Mouse (Mus musculus): Measurements from ENCODE around the gene Pias3. TPM values are rescaled to one million over a fixed set of nuclear protein-coding genes. Genes with fewer than 3 reads are reported as not detected.

The Pias3 gene
- total and polyA plus RNA-seq, 3 experiments = 5.9 to 21.4 (median 13.1) TPM

DNA sequence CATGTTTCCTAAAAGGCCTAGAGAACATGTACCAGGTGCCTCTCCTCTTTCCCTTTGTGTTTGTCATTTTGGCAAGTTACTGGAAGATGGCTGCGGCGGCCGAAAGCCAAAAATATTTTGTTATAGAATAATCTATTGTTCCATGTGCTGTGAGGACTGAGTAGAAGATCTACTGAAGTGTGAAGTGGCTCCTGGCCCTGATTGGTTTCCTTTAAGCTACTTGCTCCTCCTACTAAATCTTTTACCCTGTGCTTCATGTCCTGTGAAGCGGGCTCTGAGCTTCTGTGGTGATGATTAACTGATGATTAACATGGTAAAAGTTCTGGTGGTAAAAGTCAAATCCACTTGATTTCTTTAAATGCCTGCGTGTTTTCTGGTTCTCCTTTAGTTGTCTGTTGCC lies 29.3 kb upstream of the Pias3 start:
- in situ Hi-C loops (cut with MboI; ENCODE audit: low pct_ligation_motif_present, low pct_unique_long_range_greater_than_20kb, low sequenced_read_pairs) = no loop called here
- dilution Hi-C loops (cut with MboI; ENCODE audit: extremely low pct_ligation_motif_present, extremely low pct_unique_long_range_greater_than_20kb, low sequenced_read_pairs) = no loop called here

DNA sequence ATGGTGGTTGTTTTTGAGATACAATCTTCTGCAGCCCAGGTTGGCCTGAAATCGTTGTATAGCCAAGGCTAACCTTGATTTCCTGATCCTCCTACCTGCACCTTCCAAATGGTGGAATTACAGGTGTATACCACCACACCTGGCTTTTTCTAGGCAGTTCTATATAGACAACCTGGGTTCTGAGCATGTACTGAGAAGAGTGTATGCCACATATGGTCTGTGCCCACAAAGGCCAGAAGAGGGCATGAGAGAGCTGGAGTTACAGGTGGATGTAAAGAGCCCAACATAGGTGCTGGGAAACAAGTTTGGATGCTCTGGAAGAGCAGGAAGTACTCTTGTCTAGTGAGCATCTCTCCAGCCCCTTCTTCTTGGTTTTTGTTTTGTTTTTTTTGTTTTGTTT lies 28.9 kb upstream of the Pias3 start:
- H3K9me3 ChIP-seq (replicated peaks; ENCODE audit: low read length) = no peaks in the 10 kb centered on the region
- peaks cover 4 to 22% of the 10 kb centered on the region in 2 experiments for H3K4me1 ChIP-seq (ENCODE audit: control insufficient read depth in 1 of 2, insufficient read depth in 2 of 2)
- no peak overlapping the region for H3K9ac ChIP-seq (ENCODE audit: insufficient read depth, low read depth)
- no peak overlapping the region for H3K4me3 ChIP-seq (replicated peaks in 1 of 3; ENCODE audit: low read depth in 2 of 3, low read length in 2 of 3, poor library complexity in 1 of 3)
- H3K4me2 ChIP-seq (ENCODE audit: insufficient read depth, low read depth, poor library complexity, severe bottlenecking) = no peak overlapping the region
- dilution Hi-C loops (cut with MboI; ENCODE audit: extremely low pct_ligation_motif_present, extremely low pct_unique_long_range_greater_than_20kb, low sequenced_read_pairs) = no loop called here
- no peak for TF ChIP-seq ETS1 (conservative IDR thresholded peaks at IDR 0.05; ENCODE audit: low read depth, low read length)
- no peak for TF ChIP-seq TCF12 (IDR thresholded peaks at IDR 0.05; ENCODE audit: low read depth, low read length)
- no peak for TF ChIP-seq MAFK (IDR thresholded peaks at IDR 0.05; ENCODE audit: insufficient replicate concordance, low read length)
- no peak for TF ChIP-seq ZMIZ1 (IDR thresholded peaks at IDR 0.05; ENCODE audit: low read depth, low read length)
- TF ChIP-seq MAZ (IDR thresholded peaks at IDR 0.05; ENCODE audit: low read depth, low read length) = no peak
- TF ChIP-seq USF1 (IDR thresholded peaks at IDR 0.05; ENCODE audit: low read depth, low read length) = no peak
- TF ChIP-seq USF2 (conservative IDR thresholded peaks at IDR 0.05; ENCODE audit: low read depth, low read length) = no peak
- no peak for TF ChIP-seq PAX5 (IDR thresholded peaks at IDR 0.05; ENCODE audit: low read length)
- TF ChIP-seq ZKSCAN1 (IDR thresholded peaks at IDR 0.05; ENCODE audit: borderline replicate concordance, low read depth, low read length) = no peak
- no peak for TF ChIP-seq MAX (IDR thresholded peaks at IDR 0.05; ENCODE audit: low read length)
- no peak for TF ChIP-seq ZNF384 (IDR thresholded peaks at IDR 0.05; ENCODE audit: low read depth, low read length)
- no peak for TF ChIP-seq E2F4 (IDR thresholded peaks at IDR 0.05; ENCODE audit: insufficient replicate concordance, low read depth, low read length)
- TF ChIP-seq SMC3 (IDR thresholded peaks at IDR 0.05; ENCODE audit: low read depth, low read length) = peak; percentile 86
- no peak for TF ChIP-seq MYC (IDR thresholded peaks at IDR 0.05; ENCODE audit: low read depth, low read length)
- TF ChIP-seq KAT2A (IDR thresholded peaks at IDR 0.05; ENCODE audit: insufficient replicate concordance, low read length) = no peak
- TF ChIP-seq NELFE (IDR thresholded peaks at IDR 0.05; ENCODE audit: low read depth, low read length) = no peak
- TF ChIP-seq TBP (conservative IDR thresholded peaks at IDR 0.05; ENCODE audit: low read depth, low read length) = no peak
- no peak for TF ChIP-seq BHLHE40 (IDR thresholded peaks at IDR 0.05; ENCODE audit: low read depth, low read length)
- no peak for TF ChIP-seq SIN3A (IDR thresholded peaks at IDR 0.05; ENCODE audit: low read length)
- peak; percentile 45 to 88 for TF ChIP-seq CTCF (conservative IDR thresholded peaks at IDR 0.05 in 1 of 2, IDR thresholded peaks at IDR 0.05 in 1 of 2; ENCODE audit: low read depth in 2 of 2, low read length in 2 of 2)
- TF ChIP-seq ELF1 (IDR thresholded peaks at IDR 0.05; ENCODE audit: low read depth, low read length) = no peak
- no peak for TF ChIP-seq MEF2A (IDR thresholded peaks at IDR 0.05; ENCODE audit: borderline replicate concordance, low read depth, low read length)
- no peak for TF ChIP-seq POLR2AphosphoS2 (IDR thresholded peaks at IDR 0.05; ENCODE audit: low read depth, low read length)
- TF ChIP-seq UBTF (IDR thresholded peaks at IDR 0.05; ENCODE audit: low read depth, low read length) = no peak
- peak; percentile 83 for TF ChIP-seq RAD21 (IDR thresholded peaks at IDR 0.05; ENCODE audit: low read depth, low read length)
- TF ChIP-seq ZC3H11A (IDR thresholded peaks at IDR 0.05; ENCODE audit: low read depth, low read length) = peak; percentile 77
- TF ChIP-seq POLR2A (IDR thresholded peaks at IDR 0.05; ENCODE audit: low read depth, low read length) = no peak
- peaks cover 12% of the 10 kb centered on the region for H3K27me3 ChIP-seq (replicated peaks)
- no peak overlapping the region for H3K27ac ChIP-seq (ENCODE audit: insufficient read depth, low read depth)
- no peaks in the 10 kb centered on the region for H3K79me2 ChIP-seq (replicated peaks; ENCODE audit: control insufficient read depth, extremely low read depth, insufficient read depth, poor library complexity, severe bottlenecking)
- H3K36me3 ChIP-seq (replicated peaks in 1 of 2; ENCODE audit: control insufficient read depth in 1 of 2, insufficient read depth in 1 of 2, low read length in 1 of 2) = peaks cover 0 to 4% of the 10 kb centered on the region in 2 experiments
- peak; percentile 64 for DNase-seq (ENCODE audit: extremely low read depth)
- in situ Hi-C loops (cut with MboI; ENCODE audit: low pct_ligation_motif_present, low pct_unique_long_range_greater_than_20kb, low sequenced_read_pairs) = no loop called here

More for the DNA sequence above, 29.3 kb upstream of the Pias3 start:
- Histone ChIP-seq H3K79me2 (replicated peaks; ENCODE audit: control insufficient read depth, extremely low read depth, insufficient read depth, poor library complexity, severe bottlenecking) (no peaks in the 10 kb centered on the region), H3K27ac (ENCODE audit: insufficient read depth, low read depth) (no peak overlapping the region), H3K9me3 (replicated peaks; ENCODE audit: low read length) (no peaks in the 10 kb centered on the region), H3K4me2 (ENCODE audit: insufficient read depth, low read depth, poor library complexity, severe bottlenecking) (no peak overlapping the region), H3K9ac (ENCODE audit: insufficient read depth, low read depth) (no peak overlapping the region), H3K27me3 (replicated peaks) (peaks cover 12% of the 10 kb centered on the region), H3K36me3 (replicated peaks in 1 of 2; ENCODE audit: control insufficient read depth in 1 of 2, insufficient read depth in 1 of 2, low read length in 1 of 2) (peaks cover 0 to 4% of the 10 kb centered on the region in 2 experiments), H3K4me1 (ENCODE audit: control insufficient read depth in 1 of 2, insufficient read depth in 2 of 2) (peaks cover under 1 to 23% of the 10 kb centered on the region in 2 experiments), H3K4me3 (replicated peaks in 1 of 3; ENCODE audit: low read depth in 2 of 3, low read length in 2 of 3, poor library complexity in 1 of 3) (no peak overlapping the region)
- no peak for TF ChIP-seq NRF1 (IDR thresholded peaks at IDR 0.05; ENCODE audit: low read depth, low read length)
- no peak for TF ChIP-seq USF2 (conservative IDR thresholded peaks at IDR 0.05; ENCODE audit: low read depth, low read length)
- no peak for TF ChIP-seq MAZ (IDR thresholded peaks at IDR 0.05; ENCODE audit: low read depth, low read length)
- no peak for TF ChIP-seq RCOR1 (conservative IDR thresholded peaks at IDR 0.05; ENCODE audit: low read depth, low read length)
- TF ChIP-seq ETS1 (conservative IDR thresholded peaks at IDR 0.05; ENCODE audit: low read depth, low read length) = no peak
- TF ChIP-seq JUND (conservative IDR thresholded peaks at IDR 0.05; ENCODE audit: low read depth, low read length) = no peak
- TF ChIP-seq TCF12 (IDR thresholded peaks at IDR 0.05; ENCODE audit: low read depth, low read length) = no peak
- TF ChIP-seq BHLHE40 (IDR thresholded peaks at IDR 0.05; ENCODE audit: low read depth, low read length) = no peak
- TF ChIP-seq ZKSCAN1 (IDR thresholded peaks at IDR 0.05; ENCODE audit: borderline replicate concordance, low read depth, low read length) = no peak
- no peak for TF ChIP-seq SIN3A (IDR thresholded peaks at IDR 0.05; ENCODE audit: low read length)
- TF ChIP-seq MEF2A (IDR thresholded peaks at IDR 0.05; ENCODE audit: borderline replicate concordance, low read depth, low read length) = no peak
- TF ChIP-seq MAFK (IDR thresholded peaks at IDR 0.05; ENCODE audit: insufficient replicate concordance, low read length) = no peak
- no peak for TF ChIP-seq MXI1 (IDR thresholded peaks at IDR 0.05; ENCODE audit: low read depth, low read length)
- no peak for TF ChIP-seq CHD2 (IDR thresholded peaks at IDR 0.05; ENCODE audit: low read length)
- no peak for TF ChIP-seq UBTF (IDR thresholded peaks at IDR 0.05; ENCODE audit: low read depth, low read length)
- TF ChIP-seq ZMIZ1 (IDR thresholded peaks at IDR 0.05; ENCODE audit: low read depth, low read length) = no peak
- no peak for TF ChIP-seq MYC (IDR thresholded peaks at IDR 0.05; ENCODE audit: low read depth, low read length)
- no peak for DNase-seq (ENCODE audit: extremely low read depth)
